Mouse (Mus musculus) kidney, postnatal 4 days (tissue): ENCODE results near the gene Robo1.
"Not testable (repeated sequence)": the region's sequence is repeated elsewhere in the genome, so short reads cannot be mapped to it uniquely, and the experiment has no call there.

ENCODE experiments used
- DNase-seq, 2 experiments: peaks; one replicate each; pipeline ENCODE4 v3.0.0; 2021; ENCODE audit warnings: mixed read lengths in 2 of 2

Robo1 gene

GRCm38 (mm10) chr16:72458155-72458554 lies 150.0 kb downstream of the Robo1 start:
- DNase-seq, result no peak

GRCm38 (mm10) chr16:72458576-72458975 lies 150.5 kb downstream of the Robo1 start:
- DNase-seq, result no peak

- DNase-seq, result no peak
Measured at GRCm38 (mm10) chr16:72465696-72466095, 157.6 kb downstream of the Robo1 start.

- no peak for DNase-seq
Measured at GRCm38 (mm10) chr16:72470037-72470673, 162.0 kb downstream of the Robo1 start.

GRCm38 (mm10) chr16:72510716-72511199 lies 202.7 kb downstream of the Robo1 start:
- DNase-seq, result no peak

GRCm38 (mm10) chr16:72531337-72531736 lies 223.2 kb downstream of the Robo1 start:
- no peak for DNase-seq

- no peak for DNase-seq
Measured at GRCm38 (mm10) chr16:72533900-72534571, 225.9 kb downstream of the Robo1 start.

GRCm38 (mm10) chr16:72538171-72538570 lies 230.1 kb downstream of the Robo1 start:
- peak in 1 of 2 experiments; percentile 3 for DNase-seq

GRCm38 (mm10) chr16:72543928-72544327 lies 235.8 kb downstream of the Robo1 start:
- DNase-seq, result peak in 1 of 2 experiments; percentile 3

- no peak for DNase-seq
Measured at GRCm38 (mm10) chr16:72544950-72545349, 236.8 kb downstream of the Robo1 start.

- no peak for DNase-seq
Measured at GRCm38 (mm10) chr16:72551672-72552243, 243.7 kb downstream of the Robo1 start.

GRCm38 (mm10) chr16:72553713-72554112 lies 245.6 kb downstream of the Robo1 start:
- no peak for DNase-seq

- DNase-seq, result not testable (repeated sequence)
Measured at GRCm38 (mm10) chr16:72562149-72562548, 254.0 kb downstream of the Robo1 start.

GRCm38 (mm10) chr16:72563196-72563963 lies 255.3 kb downstream of the Robo1 start:
- no peak for DNase-seq

GRCm38 (mm10) chr16:72575171-72575570 lies 267.1 kb downstream of the Robo1 start:
- no peak for DNase-seq

GRCm38 (mm10) chr16:72576956-72577355 lies 268.9 kb downstream of the Robo1 start:
- DNase-seq, result no peak

GRCm38 (mm10) chr16:72584454-72585159 lies 276.5 kb downstream of the Robo1 start:
- no peak for DNase-seq

GRCm38 (mm10) chr16:72585160-72585813 lies 277.2 kb downstream of the Robo1 start:
- DNase-seq, result no peak

- no peak for DNase-seq
Measured at GRCm38 (mm10) chr16:72587376-72588072, 279.4 kb downstream of the Robo1 start.

GRCm38 (mm10) chr16:72603487-72604206 lies 295.5 kb downstream of the Robo1 start:
- DNase-seq, result no peak

- DNase-seq, result peak; percentile 90 to 91
Measured at GRCm38 (mm10) chr16:72605066-72605465, 297.0 kb downstream of the Robo1 start.
